25 mouse cellular contexts compared by ENCODE assay signal in genomic region chr10:97409909-97410308, GRCm38 (mm10).
DNase-seq lines count a peak whose midpoint lies in the region; ATAC-seq and TF ChIP-seq lines count a peak whose summit lies in the region.
"Had no signal": no experiment of that assay in that cellular context is flagged by ENCODE, and none has a peak within 500 bp of the region (broad histone marks: within the 10 kb centered on the region; RNA-seq: fewer than 3 reads in every experiment).

No protein-coding gene starts in this region.

- no peak for ATAC-seq in embryonic facial prominence, embryonic 14.5 days (ENCODE audit: low read depth)
- ATAC-seq in kidney, embryonic 14.5 days (ENCODE audit: low FRiP score, low TSS enrichment) = no peak
- no peak for ATAC-seq in stomach, embryonic 14.5 days (ENCODE audit: insufficient number of reproducible peaks, insufficient read depth, low FRiP score, low read depth)
- no peak for ATAC-seq in stomach, postnatal 0 days (ENCODE audit: low FRiP score, low TSS enrichment)
- no peak for ATAC-seq in megakaryocyte progenitor cell, adult 5-6 weeks (replicated peaks; ENCODE audit: poor library complexity)
- ATAC-seq: forebrain, embryonic 15.5 days; inflammation-experienced regulatory T-cells, adult 6 months; midbrain, embryonic 13.5 days had no signal

- WGBS in embryonic facial prominence, embryonic 14.5 days = 40% methylated on average over 1 of the region's 1 CpGs
- WGBS in embryonic facial prominence, embryonic 10.5 days = 40% methylated on average over 1 of the region's 1 CpGs
- WGBS in kidney, embryonic 14.5 days = 74% methylated on average over 1 of the region's 1 CpGs
- 57% methylated on average over 1 of the region's 1 CpGs for WGBS in stomach, embryonic 14.5 days
- 49% methylated on average over 1 of the region's 1 CpGs for WGBS in stomach, postnatal 0 days

- TF ChIP-seq EP300 in stomach, postnatal 0 days (optimal IDR thresholded peaks at IDR 0.05) = no peak

- no peaks in the 10 kb centered on the region for H3K36me3 ChIP-seq in embryonic facial prominence, embryonic 14.5 days (ENCODE audit: control insufficient read depth, insufficient read depth, low read length)
- H3K36me3 ChIP-seq in embryonic facial prominence, embryonic 10.5 days (replicated peaks) = no peaks in the 10 kb centered on the region
- no peaks in the 10 kb centered on the region for H3K36me3 ChIP-seq in kidney, embryonic 14.5 days (ENCODE audit: control insufficient read depth, insufficient read depth, low read length)
- no peaks in the 10 kb centered on the region for H3K36me3 ChIP-seq in stomach, embryonic 14.5 days (ENCODE audit: control insufficient read depth, insufficient read depth, low read length)
- no peaks in the 10 kb centered on the region for H3K36me3 ChIP-seq in stomach, postnatal 0 days (ENCODE audit: control insufficient read depth, insufficient read depth, low read length)
- H3K36me3 ChIP-seq: embryonic facial prominence, embryonic 15.5 days; forebrain, embryonic 15.5 days; hindbrain, embryonic 10.5 days; hindbrain, embryonic 15.5 days; limb, embryonic 13.5 days; midbrain, embryonic 13.5 days; neural tube, embryonic 13.5 days had no signal

- peak; percentile 47 for DNase-seq in embryonic facial prominence, embryonic 14.5 days (ENCODE audit: low spot score)
- no peak for DNase-seq in embryonic facial prominence, embryonic 10.5 days (ENCODE audit: low spot score)
- no peak for DNase-seq in kidney, adult 18-20 months
- DNase-seq in stomach, postnatal 0 days (ENCODE audit: low spot score) = no peak
- DNase-seq in thymus, adult 18-20 months = no peak
- DNase-seq: adrenal gland, adult 2 months; cerebellum, adult 18-20 months; cerebellum, postnatal 10 days; layer of hippocampus, adult 9-11 months; lung, postnatal 4 days; right cerebral cortex, postnatal 4 days; thymus, adult 2 months; thymus, postnatal 36 days had no signal

- no peak overlapping the region for H3K4me2 ChIP-seq in embryonic facial prominence, embryonic 14.5 days (ENCODE audit: low read depth, low read length)
- no peak overlapping the region for H3K4me2 ChIP-seq in kidney, embryonic 14.5 days (replicated peaks; ENCODE audit: low read depth, low read length)
- H3K4me2 ChIP-seq in stomach, embryonic 14.5 days (replicated peaks; ENCODE audit: low read depth, low read length) = no peak overlapping the region
- no peak overlapping the region for H3K4me2 ChIP-seq in stomach, postnatal 0 days (replicated peaks; ENCODE audit: low read depth)
- H3K4me2 ChIP-seq: embryonic facial prominence, embryonic 15.5 days; forebrain, embryonic 15.5 days; hindbrain, embryonic 15.5 days; limb, embryonic 13.5 days; liver, embryonic 11.5 days; midbrain, embryonic 13.5 days; neural tube, embryonic 13.5 days had no signal

- no peak overlapping the region for H3K4me3 ChIP-seq in embryonic facial prominence, embryonic 14.5 days (ENCODE audit: low read depth, low read length)
- H3K4me3 ChIP-seq in embryonic facial prominence, embryonic 10.5 days = no peak overlapping the region
- H3K4me3 ChIP-seq in kidney, embryonic 14.5 days (ENCODE audit: low read length) = no peak overlapping the region
- H3K4me3 ChIP-seq in stomach, embryonic 14.5 days (ENCODE audit: low read depth, low read length) = no peak overlapping the region
- H3K4me3 ChIP-seq in stomach, postnatal 0 days (ENCODE audit: low read depth, low read length) = no peak overlapping the region
- H3K4me3 ChIP-seq: embryonic facial prominence, embryonic 15.5 days; forebrain, embryonic 15.5 days; hindbrain, embryonic 10.5 days; hindbrain, embryonic 15.5 days; limb, embryonic 13.5 days; midbrain, embryonic 13.5 days; neural tube, embryonic 13.5 days had no signal

- H3K9ac ChIP-seq in embryonic facial prominence, embryonic 14.5 days (ENCODE audit: low read depth, low read length) = no peak overlapping the region
- H3K9ac ChIP-seq in kidney, embryonic 14.5 days (ENCODE audit: low read depth, low read length) = no peak overlapping the region
- no peak overlapping the region for H3K9ac ChIP-seq in stomach, embryonic 14.5 days (replicated peaks; ENCODE audit: low read depth, low read length)
- H3K9ac ChIP-seq in stomach, postnatal 0 days (ENCODE audit: low read length) = no peak overlapping the region
- H3K9ac ChIP-seq: embryonic facial prominence, embryonic 15.5 days; forebrain, embryonic 15.5 days; hindbrain, embryonic 15.5 days; limb, embryonic 13.5 days; midbrain, embryonic 13.5 days; neural tube, embryonic 13.5 days had no signal

- no peak for TF ChIP-seq CTCF in stomach, postnatal 0 days (IDR thresholded peaks at IDR 0.05; ENCODE audit: low read depth)

- H3K27ac ChIP-seq in embryonic facial prominence, embryonic 14.5 days (replicated peaks; ENCODE audit: low read depth, low read length) = 0 out of 2 replicates have a peak overlapping the region, but pooled peaks have one; percentile 29
- H3K27ac ChIP-seq in embryonic facial prominence, embryonic 10.5 days (replicated peaks) = no peak overlapping the region; the same call in 1 of the 2 replicates
- H3K27ac ChIP-seq in kidney, embryonic 14.5 days (ENCODE audit: low read depth, low read length) = peak overlapping the region; percentile 30; the same call in 1 of the 2 replicates
- peak overlapping the region; percentile 56 for H3K27ac ChIP-seq in stomach, embryonic 14.5 days (ENCODE audit: low read length)
- no peak overlapping the region; the same call in 1 of the 2 replicates for H3K27ac ChIP-seq in stomach, postnatal 0 days (replicated peaks)
- H3K27ac ChIP-seq: embryonic facial prominence, embryonic 15.5 days; forebrain, embryonic 15.5 days; hindbrain, embryonic 15.5 days; limb, embryonic 13.5 days; midbrain, embryonic 13.5 days; neural tube, embryonic 13.5 days had no signal

- no peaks in the 10 kb centered on the region for H3K27me3 ChIP-seq in embryonic facial prominence, embryonic 14.5 days (replicated peaks; ENCODE audit: control insufficient read depth, insufficient read depth, low read length)
- H3K27me3 ChIP-seq in embryonic facial prominence, embryonic 10.5 days (replicated peaks; ENCODE audit: low read depth, poor library complexity, severe bottlenecking) = no peaks in the 10 kb centered on the region
- H3K27me3 ChIP-seq in kidney, embryonic 14.5 days (ENCODE audit: control insufficient read depth, insufficient read depth, low read length) = no peaks in the 10 kb centered on the region
- no peaks in the 10 kb centered on the region for H3K27me3 ChIP-seq in stomach, embryonic 14.5 days (ENCODE audit: control insufficient read depth, insufficient read depth, low read length)
- H3K27me3 ChIP-seq in stomach, postnatal 0 days (ENCODE audit: control insufficient read depth, insufficient read depth, low read length) = no peaks in the 10 kb centered on the region
- H3K27me3 ChIP-seq: embryonic facial prominence, embryonic 15.5 days; forebrain, embryonic 15.5 days; hindbrain, embryonic 15.5 days; limb, embryonic 13.5 days; midbrain, embryonic 13.5 days; neural tube, embryonic 13.5 days had no signal

- no peaks in the 10 kb centered on the region for H3K9me3 ChIP-seq in embryonic facial prominence, embryonic 14.5 days (ENCODE audit: control insufficient read depth, low read length)
- no peaks in the 10 kb centered on the region for H3K9me3 ChIP-seq in embryonic facial prominence, embryonic 10.5 days
- H3K9me3 ChIP-seq in kidney, embryonic 14.5 days (ENCODE audit: control insufficient read depth, low read length) = no peaks in the 10 kb centered on the region
- H3K9me3 ChIP-seq in stomach, embryonic 14.5 days (ENCODE audit: control insufficient read depth, low read depth, low read length) = no peaks in the 10 kb centered on the region
- no peaks in the 10 kb centered on the region for H3K9me3 ChIP-seq in stomach, postnatal 0 days (ENCODE audit: control insufficient read depth, low read length)
- H3K9me3 ChIP-seq: embryonic facial prominence, embryonic 15.5 days; forebrain, embryonic 15.5 days; hindbrain, embryonic 10.5 days; hindbrain, embryonic 15.5 days; limb, embryonic 13.5 days; midbrain, embryonic 13.5 days; neural tube, embryonic 13.5 days had no signal

- 0 out of 2 replicates have a peak, but pooled peaks cover 2% of the 10 kb centered on the region for H3K4me1 ChIP-seq in embryonic facial prominence, embryonic 14.5 days (ENCODE audit: control insufficient read depth, insufficient read depth, low read length)
- H3K4me1 ChIP-seq in embryonic facial prominence, embryonic 10.5 days = peaks cover 13% of the 10 kb centered on the region
- no peaks in the 10 kb centered on the region for H3K4me1 ChIP-seq in kidney, embryonic 14.5 days (ENCODE audit: control insufficient read depth, insufficient read depth, low read length)
- no peaks in the 10 kb centered on the region for H3K4me1 ChIP-seq in stomach, embryonic 14.5 days (ENCODE audit: control insufficient read depth, insufficient read depth, low read length)
- no peaks in the 10 kb centered on the region for H3K4me1 ChIP-seq in stomach, postnatal 0 days (replicated peaks; ENCODE audit: control insufficient read depth, insufficient read depth)
- H3K4me1 ChIP-seq: embryonic facial prominence, embryonic 15.5 days; forebrain, embryonic 15.5 days; hindbrain, embryonic 15.5 days; limb, embryonic 13.5 days; midbrain, embryonic 13.5 days; neural tube, embryonic 13.5 days had no signal

Comparison
In these comparisons a context has a peak if more than half of its experiments do, and no peak if none do; other contexts are left out.
1. H3K27ac ChIP-seq: peak in embryonic facial prominence, embryonic 14.5 days (single experiment), kidney, embryonic 14.5 days (single experiment) and stomach, embryonic 14.5 days (single experiment); none in embryonic facial prominence, embryonic 10.5 days (single experiment) and stomach, postnatal 0 days (single experiment).